Mouse (Mus musculus): ENCODE data around the gene Got2.
"Not testable (repeated sequence)": the region's sequence is repeated elsewhere in the genome, so short reads cannot be mapped to it uniquely, and the experiment has no call there.

GRCm38 (mm10) chr8:95864851-95865250 lies 23.5 kb downstream of the Got2 start:
- not testable (repeated sequence) for TF ChIP-seq CTCF (conservative IDR thresholded peaks at IDR 0.05; ENCODE audit: insufficient read depth, insufficient read length, low read depth, low read length); POLR2A (IDR thresholded peaks at IDR 0.05; ENCODE audit: low read depth, low read length)
